Mouse (Mus musculus) layer of hippocampus, adult 2 months (tissue): Measurements from ENCODE around the gene Rere. TPM values are rescaled to one million over a fixed set of nuclear protein-coding genes. Genes with fewer than 3 reads are reported as not detected.
"Not testable (repeated sequence)": the region's sequence is repeated elsewhere in the genome, so short reads cannot be mapped to it uniquely, and the experiment has no call there.

ENCODE experiments used
- DNase-seq, 2 experiments: peaks; one replicate each; pipeline ENCODE4 v3.0.0; 2022; ENCODE audit warnings: low spot score in 2 of 2
- H3K27ac ChIP-seq: fragments of 200-600 bp; 2 replicates; pipeline ENCODE4 v1.8.1; 2022
- H3K4me3 ChIP-seq: fragments of 200-600 bp; 2 replicates; pipeline ENCODE4 v1.8.1; 2022; ENCODE audit warnings: mild to moderate bottlenecking
- CTCF ChIP-seq: fragments of 200-600 bp; conservative IDR thresholded peaks from 2 replicates; pipeline ENCODE4 v1.8.1; 2022; ENCODE audit warnings: antibody characterized with exemption, mild to moderate bottlenecking, moderate library complexity
- total RNA-seq, 2 experiments: library from RNA; stranded (reverse); gene quantifications; 2 replicates each; pipeline ENCODE4 v1.2.3; 2021

The Rere gene
- total RNA-seq, 2 experiments from 2014 or later, result 144 to 153 TPM

DNA sequence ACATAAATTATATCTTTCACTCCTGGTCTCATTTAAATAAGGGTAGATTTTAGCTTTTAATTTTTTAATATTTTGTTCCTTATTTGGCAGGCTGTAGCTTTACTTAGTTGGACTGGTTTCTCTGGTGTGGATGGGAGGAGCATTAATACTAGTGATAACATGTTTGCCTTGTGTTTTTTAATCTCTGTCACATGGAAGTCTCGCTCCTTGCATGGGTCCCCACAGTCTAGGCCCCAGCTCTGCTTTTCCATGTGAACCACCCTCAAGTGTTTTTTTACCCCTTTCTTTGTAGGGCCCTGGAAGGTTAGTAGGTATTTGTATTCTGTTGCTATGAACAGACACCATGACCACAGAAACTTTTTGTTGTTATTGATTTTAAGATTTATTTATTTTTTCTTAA lies 238.6 kb downstream of the Rere start:
- no peak for DNase-seq
- no peak overlapping the region for H3K4me3 ChIP-seq
- no peak overlapping the region for H3K27ac ChIP-seq
- TF ChIP-seq CTCF, result no peak

GRCm38 (mm10) chr4:150522425-150522824 lies 241.0 kb downstream of the Rere start:
- no peak overlapping the region for H3K27ac ChIP-seq
- TF ChIP-seq CTCF, result no peak
- H3K4me3 ChIP-seq, result no peak overlapping the region
- DNase-seq, result no peak

DNA sequence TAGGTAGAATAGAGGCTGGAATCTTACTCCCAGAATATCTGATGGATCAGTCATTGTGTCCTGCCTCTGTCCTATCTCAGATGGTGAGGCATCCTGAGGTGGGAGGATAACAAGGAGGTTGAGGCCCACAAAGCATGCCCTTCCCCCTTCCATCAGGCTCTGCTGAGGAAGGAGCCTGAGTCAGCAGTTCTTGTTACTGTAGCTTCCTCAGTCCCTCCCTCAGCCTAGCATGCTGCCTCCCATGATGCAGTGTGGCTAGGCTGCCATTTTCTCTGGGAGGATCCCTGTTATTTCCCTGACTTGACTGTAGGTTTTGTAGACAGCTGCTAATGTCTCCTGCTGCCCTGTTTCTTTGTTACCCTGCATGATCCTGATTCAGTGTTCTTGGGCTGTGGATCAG lies 241.9 kb downstream of the Rere start:
- DNase-seq, result no peak
- peak overlapping the region; percentile 24; the same call in 1 of the 2 replicates for H3K27ac ChIP-seq
- no peak overlapping the region for H3K4me3 ChIP-seq
- TF ChIP-seq CTCF, result no peak

- Histone ChIP-seq H3K4me3 (no peak overlapping the region), H3K27ac (no peak overlapping the region)
- TF ChIP-seq CTCF, result no peak
- no peak for DNase-seq
Observed at GRCm38 (mm10) chr4:150526269-150526668, 244.8 kb downstream of the Rere start.

DNA sequence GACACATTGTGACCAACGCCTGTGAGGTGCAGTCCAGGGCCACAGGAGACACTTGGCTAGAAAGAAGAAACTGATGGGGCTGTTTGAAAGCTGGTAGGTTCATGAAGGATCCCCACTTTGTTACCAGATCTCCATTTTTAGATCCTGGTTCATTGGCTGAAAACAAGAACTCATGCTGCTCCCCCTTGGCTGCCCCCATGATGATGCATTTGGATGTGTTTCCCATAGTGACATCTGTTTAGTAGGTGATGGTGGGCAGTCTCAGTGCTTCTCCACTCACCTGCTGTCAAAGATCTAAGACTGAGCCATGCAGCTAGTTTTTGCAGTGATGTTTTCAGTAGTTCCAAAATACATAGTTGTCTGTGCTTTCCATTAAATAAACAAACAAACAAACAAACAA lies 247.0 kb downstream of the Rere start:
- no peak overlapping the region for H3K4me3 ChIP-seq
- no peak for TF ChIP-seq CTCF
- no peak for DNase-seq
- H3K27ac ChIP-seq, result peak overlapping the region; percentile 51; the same call in 1 of the 2 replicates

DNA sequence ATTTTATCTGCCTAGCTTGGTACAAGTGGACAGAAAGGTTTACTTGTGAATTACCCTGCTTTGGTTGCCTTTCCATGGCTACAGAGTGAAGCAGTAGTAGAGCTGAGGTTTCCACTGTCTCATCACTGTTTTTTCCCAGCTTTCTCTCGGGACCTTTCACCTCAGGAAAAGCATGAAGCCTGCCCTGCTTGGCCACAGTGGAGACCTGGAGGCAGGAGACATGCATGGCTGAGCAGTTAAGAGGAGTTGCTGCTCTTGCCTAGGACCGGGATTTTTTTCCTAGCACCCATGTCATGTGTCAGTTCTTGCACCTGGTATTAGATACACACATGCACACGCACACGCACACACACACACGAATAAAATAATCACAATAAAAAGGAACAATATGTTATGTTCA lies 247.4 kb downstream of the Rere start:
- no peak for TF ChIP-seq CTCF
- H3K4me3 ChIP-seq, result no peak overlapping the region
- no peak for DNase-seq
- H3K27ac ChIP-seq, result peak overlapping the region; percentile 51; the same call in 1 of the 2 replicates

- TF ChIP-seq CTCF, result no peak
- DNase-seq, result no peak
- no peak overlapping the region for H3K4me3 ChIP-seq
- no peak overlapping the region for H3K27ac ChIP-seq
Observed at GRCm38 (mm10) chr4:150531869-150532268, 250.4 kb downstream of the Rere start.

- TF ChIP-seq CTCF, result no peak
- DNase-seq, result no peak
- H3K4me3 ChIP-seq, result no peak overlapping the region
- peak overlapping the region; percentile 80 for H3K27ac ChIP-seq
Observed at GRCm38 (mm10) chr4:150536821-150537510, 255.5 kb downstream of the Rere start.

- TF ChIP-seq CTCF, result peak; percentile 24
- DNase-seq, result no peak
- no peak overlapping the region for H3K4me3 ChIP-seq
- peak overlapping the region; percentile 40 for H3K27ac ChIP-seq
Observed at GRCm38 (mm10) chr4:150539846-150540245, 258.4 kb downstream of the Rere start.

GRCm38 (mm10) chr4:150540392-150541094 lies 259.1 kb downstream of the Rere start:
- H3K27ac ChIP-seq, result peak overlapping the region; percentile 40

GRCm38 (mm10) chr4:150544231-150544630 lies 262.8 kb downstream of the Rere start:
- Histone ChIP-seq H3K4me3 (no peak overlapping the region), H3K27ac (peak overlapping the region; percentile 83)
- TF ChIP-seq CTCF, result no peak
- no peak for DNase-seq

More at GRCm38 (mm10) chr4:150540392-150541094, 259.1 kb downstream of the Rere start:
- TF ChIP-seq CTCF, result no peak
- H3K4me3 ChIP-seq, result no peak overlapping the region
- DNase-seq, result no peak

DNA sequence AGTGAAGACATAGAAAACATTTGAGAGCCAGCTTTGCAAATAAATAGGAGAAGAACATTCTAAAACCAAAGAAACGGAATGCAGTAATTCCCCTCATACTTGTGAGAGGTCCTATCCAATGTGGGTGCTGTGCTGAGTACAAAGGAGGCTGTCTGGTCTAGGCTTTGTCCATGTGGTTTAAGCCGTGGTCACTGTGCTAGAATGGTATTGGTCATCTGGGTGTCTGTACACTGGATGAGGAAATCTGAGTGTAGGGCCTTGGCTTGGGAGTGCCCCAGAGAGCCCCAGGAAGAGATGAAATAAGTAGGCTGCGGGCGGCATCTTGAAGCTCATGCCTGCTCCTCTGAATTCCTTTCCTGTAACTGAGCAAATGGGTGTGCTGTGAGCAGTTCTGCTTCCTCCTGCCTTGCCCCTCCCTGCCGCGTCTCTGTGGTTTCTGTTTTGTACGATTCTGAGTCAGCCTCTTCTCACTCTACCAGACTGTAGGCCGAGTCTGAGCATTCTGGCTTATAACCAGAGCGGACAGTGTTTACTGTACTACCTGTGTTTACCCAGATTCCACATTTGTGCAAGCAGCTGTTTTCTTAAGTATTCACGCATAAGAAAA lies 263.3 kb downstream of the Rere start:
- peak; percentile 46 for DNase-seq
- H3K4me3 ChIP-seq, result no peak overlapping the region
- no peak for TF ChIP-seq CTCF
- peak overlapping the region; percentile 83 for H3K27ac ChIP-seq

DNA sequence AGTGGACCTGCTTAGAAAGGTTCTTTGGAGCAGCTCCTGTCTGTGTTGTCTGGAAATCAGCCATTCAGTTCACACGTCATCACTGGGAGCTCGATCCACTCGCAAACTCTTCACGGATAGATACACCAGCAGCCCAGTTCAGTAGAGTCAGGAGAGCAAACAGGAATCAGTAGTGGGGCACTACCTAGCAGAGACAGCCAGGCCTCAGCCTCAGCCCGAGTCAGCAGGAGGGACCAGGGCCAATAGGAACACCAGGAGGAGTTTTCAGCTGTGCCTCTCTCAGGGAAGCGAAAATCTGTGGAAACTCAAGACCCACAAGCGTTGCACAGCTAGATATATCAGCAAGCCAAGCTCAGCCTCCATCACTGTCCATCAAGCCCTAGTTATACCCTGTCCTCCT lies 264.3 kb downstream of the Rere start:
- DNase-seq, result no peak
- Histone ChIP-seq H3K27ac (no peak overlapping the region; the same call in 1 of the 2 replicates), H3K4me3 (no peak overlapping the region)
- TF ChIP-seq CTCF, result no peak

- not testable (repeated sequence) for H3K27ac ChIP-seq, DNase-seq, H3K4me3 ChIP-seq
Observed at GRCm38 (mm10) chr4:150546296-150546695, 264.9 kb downstream of the Rere start.
